Mouse (Mus musculus) neural tube, embryonic 13.5 days (tissue): ENCODE data around the gene Speer4c. TPM values are rescaled to one million over a fixed set of nuclear protein-coding genes. Genes with fewer than 3 reads are reported as not detected.
"Not testable (repeated sequence)": the region's sequence is repeated elsewhere in the genome, so short reads cannot be mapped to it uniquely, and the experiment has no call there.

Source experiments
- ATAC-seq: fragments of 200-750 bp; cut with Nextera tagmentation; 2 replicates; pipeline ENCODE4 v1.8.0; 2017; ENCODE audit warnings: low read depth, mild to moderate bottlenecking, moderate TSS enrichment, moderate library complexity
- H3K27ac ChIP-seq: fragments of 300-500 bp; sonication (generic); replicated peaks from 2 replicates; pipeline ENCODE4 v1.5.1; 2015; ENCODE audit warnings: moderate library complexity, mild to moderate bottlenecking, inconsistent platforms
- H3K27me3 ChIP-seq: fragments of 300-500 bp; sonication (generic); 2 replicates; pipeline ENCODE4 v1.6.1; 2015; ENCODE audit warnings: mild to moderate bottlenecking, inconsistent platforms
- H3K36me3 ChIP-seq: fragments of 300-500 bp; sonication (generic); 2 replicates; pipeline ENCODE4 v1.6.1; 2015; ENCODE audit warnings: mild to moderate bottlenecking, inconsistent platforms
- H3K4me1 ChIP-seq: fragments of 300-500 bp; sonication (generic); replicated peaks from 2 replicates; pipeline ENCODE4 v1.6.1; 2015; ENCODE audit warnings: inconsistent platforms
- H3K4me2 ChIP-seq: fragments of 300-500 bp; sonication (generic); 2 replicates; pipeline ENCODE4 v1.6.1; 2015; ENCODE audit warnings: inconsistent platforms, mild to moderate bottlenecking, moderate library complexity
- H3K4me3 ChIP-seq: fragments of 300-500 bp; sonication (generic); 2 replicates; pipeline ENCODE4 v1.5.1; 2015; ENCODE audit warnings: mild to moderate bottlenecking, inconsistent platforms
- H3K9ac ChIP-seq: fragments of 300-500 bp; sonication (generic); 2 replicates; pipeline ENCODE4 v1.6.1; 2015; ENCODE audit warnings: moderate library complexity, mild to moderate bottlenecking, inconsistent platforms
- H3K9me3 ChIP-seq: fragments of 300-500 bp; sonication (generic); 2 replicates; pipeline ENCODE4 v1.6.1; 2016; ENCODE audit warnings: inconsistent platforms
- WGBS: fragments of 180-500 bp; shearing (Covaris S2); methylation state at CpG from one replicate; pipeline ENCODE4 v1.1.7; 2015; 5-methylcytosine and 5-hydroxymethylcytosine counted together
- polyA plus RNA-seq: library from polyadenylated mRNA; unstranded; fragments of >200 nt; fragmentation: Nextera tagmentation; extraction: Ambion mirVana; gene quantifications from 2 replicates; pipeline ENCODE4 v1.2.1, GENCODE M21; 2015

Speer4c gene
- not detected in 2 replicates for polyA plus RNA-seq

GRCm38 (mm10) chr5:15714171-15714570, at the start of gene Speer4c:
Gene Speer4c (minus strand): TSS chr5:15714271.
- H3K27ac ChIP-seq, H3K9me3 ChIP-seq, ATAC-seq, H3K4me3 ChIP-seq, H3K4me1 ChIP-seq, H3K27me3 ChIP-seq, H3K9ac ChIP-seq, H3K4me2 ChIP-seq, H3K36me3 ChIP-seq: not testable (repeated sequence)

GRCm38 (mm10) chr5:15747478-15748255, 33.6 kb upstream of the Speer4c start:
- H3K27me3 ChIP-seq = no peaks in the 10 kb centered on the region
- no peaks in the 10 kb centered on the region for H3K4me1 ChIP-seq
- H3K27ac ChIP-seq = no peak overlapping the region
- H3K36me3 ChIP-seq = no peaks in the 10 kb centered on the region
- WGBS = 88% methylated on average over 4 of the region's 4 CpGs
- no peak overlapping the region for H3K4me3 ChIP-seq
- no peak overlapping the region for H3K4me2 ChIP-seq
- H3K9ac ChIP-seq = no peak overlapping the region
- no peak for ATAC-seq
- H3K9me3 ChIP-seq = no peaks in the 10 kb centered on the region

- ATAC-seq = no peak
- H3K36me3 ChIP-seq = no peaks in the 10 kb centered on the region
- no peak overlapping the region for H3K9ac ChIP-seq
- H3K4me1 ChIP-seq = no peaks in the 10 kb centered on the region
- no peak overlapping the region for H3K4me3 ChIP-seq
- H3K27ac ChIP-seq = no peak overlapping the region
- 65% methylated on average over 3 of the region's 3 CpGs for WGBS
- no peak overlapping the region for H3K4me2 ChIP-seq
- H3K27me3 ChIP-seq = no peaks in the 10 kb centered on the region
- H3K9me3 ChIP-seq = no peaks in the 10 kb centered on the region
Measured at GRCm38 (mm10) chr5:15734097-15734867, 20.2 kb upstream of the Speer4c start.

GRCm38 (mm10) chr5:15702891-15703290, 11.2 kb downstream of the Speer4c start:
- H3K9ac ChIP-seq, H3K4me3 ChIP-seq, H3K4me2 ChIP-seq, H3K27ac ChIP-seq, H3K4me1 ChIP-seq, H3K27me3 ChIP-seq, ATAC-seq, H3K9me3 ChIP-seq, H3K36me3 ChIP-seq: not testable (repeated sequence)
- WGBS = 25% methylated on average over 5 of the region's 5 CpGs

- 37% methylated on average over 2 of the region's 2 CpGs for WGBS
- not testable (repeated sequence) for H3K4me2 ChIP-seq, H3K27ac ChIP-seq, H3K9ac ChIP-seq, H3K4me3 ChIP-seq, H3K36me3 ChIP-seq, H3K4me1 ChIP-seq, H3K27me3 ChIP-seq, ATAC-seq
- peaks cover 16% of the 10 kb centered on the region for H3K9me3 ChIP-seq
Measured at GRCm38 (mm10) chr5:15697719-15698118, 16.4 kb downstream of the Speer4c start.

- H3K36me3 ChIP-seq, H3K4me1 ChIP-seq, H3K27ac ChIP-seq, H3K9ac ChIP-seq, ATAC-seq, H3K27me3 ChIP-seq, H3K4me2 ChIP-seq, H3K4me3 ChIP-seq: not testable (repeated sequence)
- peaks cover 33% of the 10 kb centered on the region for H3K9me3 ChIP-seq
- WGBS = 81% methylated on average over 4 of the region's 4 CpGs
Measured at GRCm38 (mm10) chr5:15691849-15692248, 22.2 kb downstream of the Speer4c start.

- 83% methylated on average over 4 of the region's 4 CpGs for WGBS
- H3K36me3 ChIP-seq, ATAC-seq, H3K4me2 ChIP-seq, H3K27ac ChIP-seq, H3K27me3 ChIP-seq, H3K9ac ChIP-seq, H3K4me3 ChIP-seq, H3K4me1 ChIP-seq: not testable (repeated sequence)
- peaks cover 36% of the 10 kb centered on the region for H3K9me3 ChIP-seq
Measured at GRCm38 (mm10) chr5:15690822-15691221, 23.2 kb downstream of the Speer4c start.

GRCm38 (mm10) chr5:15689659-15690213, 24.3 kb downstream of the Speer4c start:
- not testable (repeated sequence) for H3K36me3 ChIP-seq, H3K27ac ChIP-seq, H3K9ac ChIP-seq, H3K4me3 ChIP-seq, H3K4me2 ChIP-seq, H3K27me3 ChIP-seq, H3K4me1 ChIP-seq
- H3K9me3 ChIP-seq = peaks cover 36% of the 10 kb centered on the region
- peak; percentile 71 for ATAC-seq
- 75% methylated on average over 6 of the region's 6 CpGs for WGBS

- H3K9ac ChIP-seq = not testable (repeated sequence)
- 61% methylated on average over 4 of the region's 4 CpGs for WGBS
Measured at GRCm38 (mm10) chr5:15688874-15689658, 25.0 kb downstream of the Speer4c start.

GRCm38 (mm10) chr5:15681301-15682035, 32.6 kb downstream of the Speer4c start:
- not testable (repeated sequence) for H3K27ac ChIP-seq, H3K4me2 ChIP-seq, H3K27me3 ChIP-seq, H3K9ac ChIP-seq, H3K4me3 ChIP-seq, H3K36me3 ChIP-seq, H3K4me1 ChIP-seq
- ATAC-seq = 0 out of 2 replicates have a peak, but pooled peaks have one; percentile 56
- peaks cover 23% of the 10 kb centered on the region for H3K9me3 ChIP-seq
- WGBS = 78% methylated on average over 8 of the region's 10 CpGs

More at GRCm38 (mm10) chr5:15688874-15689658, 25.0 kb downstream of the Speer4c start:
- H3K27ac ChIP-seq, H3K27me3 ChIP-seq, H3K4me1 ChIP-seq, H3K4me2 ChIP-seq, H3K4me3 ChIP-seq, H3K36me3 ChIP-seq: not testable (repeated sequence)
- peaks cover 36% of the 10 kb centered on the region for H3K9me3 ChIP-seq
- ATAC-seq = peak; percentile 81
